8 mouse cellular contexts compared by ENCODE assay signal in the genomic region with DNA sequence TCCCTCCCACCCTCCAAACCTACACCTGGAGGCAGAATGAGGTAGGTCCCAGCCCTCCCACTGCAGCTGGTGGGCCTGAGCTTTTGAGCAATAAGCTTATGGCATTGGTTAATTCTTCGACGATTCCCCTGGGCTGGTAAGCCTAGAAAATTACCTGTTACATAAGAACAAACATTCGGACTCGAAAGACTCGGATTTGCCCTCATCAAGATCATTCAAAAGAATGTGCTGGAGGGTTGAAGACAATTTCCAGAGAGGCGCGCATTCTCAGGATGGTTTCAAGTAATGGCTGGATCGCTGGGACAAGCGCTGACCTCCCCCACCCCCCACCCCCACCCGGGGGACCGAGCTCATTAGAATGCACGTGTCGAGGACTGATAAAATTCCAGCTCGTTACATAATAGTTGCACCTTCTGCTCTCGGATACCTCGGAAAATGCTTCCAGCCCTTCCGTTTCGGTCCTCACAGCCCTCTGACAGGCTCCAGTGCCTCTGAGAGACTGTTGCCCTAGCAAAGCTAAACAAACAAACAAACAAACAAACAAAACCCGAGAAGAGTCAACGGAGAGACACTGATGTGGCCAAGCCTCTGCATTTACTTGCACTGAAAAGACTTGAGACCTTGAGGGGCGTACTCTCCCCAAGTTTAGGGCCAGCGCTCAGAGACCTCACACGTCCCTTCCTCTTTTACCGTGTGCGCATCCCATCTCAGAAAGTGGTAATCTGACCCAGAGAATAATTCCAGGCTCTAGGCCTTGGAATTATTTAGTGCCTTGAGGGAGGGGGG.
A peak's percentile ranks its signal among the peaks of the same experiment; 100 is the strongest.
DNase-seq lines count a peak whose midpoint lies in the region; ATAC-seq lines count a peak whose summit lies in the region.

No protein-coding gene starts in this region.

- 13% methylated on average over 25 of the region's 25 CpGs for WGBS in heart, embryonic 16.5 days
- WGBS in embryonic facial prominence, embryonic 12.5 days, result 4% methylated on average over 25 of the region's 25 CpGs
- 25% methylated on average over 25 of the region's 25 CpGs for WGBS in intestine, embryonic 14.5 days

- 0 out of 2 replicates have a peak, but pooled peaks cover 2% of the 10 kb centered on the region for H3K27me3 ChIP-seq in heart, embryonic 16.5 days (ENCODE audit: control insufficient read depth, insufficient read depth, low read length)
- no peaks in the 10 kb centered on the region for H3K27me3 ChIP-seq in embryonic facial prominence, embryonic 12.5 days
- H3K27me3 ChIP-seq in intestine, embryonic 14.5 days (replicated peaks; ENCODE audit: control insufficient read depth, insufficient read depth, low read length), result no peaks in the 10 kb centered on the region

- H3K9ac ChIP-seq in heart, embryonic 16.5 days (ENCODE audit: low read length), result no peak overlapping the region; the same call in 1 of the 2 replicates
- H3K9ac ChIP-seq in embryonic facial prominence, embryonic 12.5 days, result 0 out of 2 replicates have a peak overlapping the region, but pooled peaks have one; percentile 1
- no peak overlapping the region for H3K9ac ChIP-seq in intestine, embryonic 14.5 days (ENCODE audit: low read length)

- H3K4me2 ChIP-seq in heart, embryonic 16.5 days (ENCODE audit: low read depth, low read length), result peak overlapping the region; percentile 61
- peak overlapping the region; percentile 50 for H3K4me2 ChIP-seq in embryonic facial prominence, embryonic 12.5 days (replicated peaks)
- peak overlapping the region; percentile 35 for H3K4me2 ChIP-seq in intestine, embryonic 14.5 days (ENCODE audit: low read length)

- peak overlapping the region; percentile 33 for H3K4me3 ChIP-seq in heart, embryonic 16.5 days (ENCODE audit: low read length)
- H3K4me3 ChIP-seq in embryonic facial prominence, embryonic 12.5 days, result peak overlapping the region; percentile 20; the same call in 1 of the 2 replicates
- H3K4me3 ChIP-seq in intestine, embryonic 14.5 days (ENCODE audit: low read depth, low read length), result 0 out of 2 replicates have a peak overlapping the region, but pooled peaks have one; percentile 13

- DNase-seq in heart, adult 9 months (ENCODE audit: low spot score in 2 of 2), result no peak
- no peak for DNase-seq in intestine, embryonic 14.5 days (ENCODE audit: low spot score)
- DNase-seq in neural tube, embryonic 10.5 days (ENCODE audit: extremely low spot score, low spot score), result peak; percentile 54
- DNase-seq in right cerebral cortex, postnatal 10 days (ENCODE audit: low spot score in 2 of 2), result no peak
- no peak for DNase-seq in frontal cortex, postnatal 25 days (ENCODE audit: low spot score in 2 of 2)
- DNase-seq in cerebellum, adult 9-11 months, result no peak

- no peaks in the 10 kb centered on the region for H3K9me3 ChIP-seq in heart, embryonic 16.5 days (replicated peaks; ENCODE audit: control insufficient read depth, low read length)
- no peaks in the 10 kb centered on the region for H3K9me3 ChIP-seq in embryonic facial prominence, embryonic 12.5 days
- H3K9me3 ChIP-seq in intestine, embryonic 14.5 days (ENCODE audit: control insufficient read depth, low read length), result no peaks in the 10 kb centered on the region

- no peak overlapping the region for H3K27ac ChIP-seq in heart, embryonic 16.5 days (ENCODE audit: low read length)
- H3K27ac ChIP-seq in embryonic facial prominence, embryonic 12.5 days, result peak overlapping the region; percentile 42; the same call in 1 of the 2 replicates
- no peak overlapping the region for H3K27ac ChIP-seq in intestine, embryonic 14.5 days (ENCODE audit: low read depth)

- peaks cover 3% of the 10 kb centered on the region for H3K4me1 ChIP-seq in heart, embryonic 16.5 days (ENCODE audit: control insufficient read depth, insufficient read depth, low read length)
- peaks cover 11% of the 10 kb centered on the region for H3K4me1 ChIP-seq in embryonic facial prominence, embryonic 12.5 days
- peaks cover 7% of the 10 kb centered on the region for H3K4me1 ChIP-seq in intestine, embryonic 14.5 days (replicated peaks; ENCODE audit: control insufficient read depth, insufficient read depth, low read length)

- H3K36me3 ChIP-seq in heart, embryonic 16.5 days (ENCODE audit: control insufficient read depth, insufficient read depth), result no peaks in the 10 kb centered on the region
- H3K36me3 ChIP-seq in embryonic facial prominence, embryonic 12.5 days, result no peaks in the 10 kb centered on the region
- H3K36me3 ChIP-seq in intestine, embryonic 14.5 days (ENCODE audit: control insufficient read depth, insufficient read depth, low read length), result no peaks in the 10 kb centered on the region

- ATAC-seq in heart, embryonic 16.5 days (replicated peaks; ENCODE audit: extremely low read depth, insufficient read depth, low FRiP score), result no peak
- peak; percentile 72 for ATAC-seq in embryonic facial prominence, embryonic 12.5 days (ENCODE audit: insufficient number of reproducible peaks, insufficient read depth, low FRiP score, low TSS enrichment)
- no peak for ATAC-seq in intestine, embryonic 14.5 days (replicated peaks; ENCODE audit: low FRiP score, low TSS enrichment, low read depth)
